Mouse (Mus musculus) gastrocnemius, postnatal 25 days (tissue): ENCODE measurements at regions not wholly inside any gene's neighbourhood (a gene's known extent, or its start where the extent isn't known, plus 50 kb on each side); places are given as distances from the start of the nearest gene placed in this dataset.

Experiments
- DNase-seq: peaks from one replicate; pipeline ENCODE4 v3.0.0; 2022

GRCm38 (mm10) chr16:24255037-24255436 is 138.3 kb upstream of the Lpp start:
- DNase-seq = no peak

DNA sequence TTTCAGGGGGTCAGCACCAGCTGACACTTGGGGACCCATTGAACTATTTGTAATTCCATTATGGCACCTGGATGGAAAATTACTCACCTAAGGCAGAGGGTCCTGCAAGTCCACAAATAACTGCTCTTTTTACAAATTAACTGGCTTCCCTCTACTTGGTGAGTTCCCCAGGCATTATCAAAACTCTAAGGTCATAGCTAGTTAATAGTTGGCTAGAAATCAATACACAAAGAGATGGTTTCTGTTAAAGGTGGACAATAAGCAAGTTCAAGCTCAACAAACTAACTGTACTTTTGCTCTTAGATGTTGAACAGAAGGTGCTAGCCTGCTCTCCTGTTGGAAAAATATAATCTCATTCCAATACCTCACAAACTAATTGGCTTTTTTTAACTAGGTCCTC is 138.7 kb upstream of the Lpp start:
- DNase-seq = no peak

DNA sequence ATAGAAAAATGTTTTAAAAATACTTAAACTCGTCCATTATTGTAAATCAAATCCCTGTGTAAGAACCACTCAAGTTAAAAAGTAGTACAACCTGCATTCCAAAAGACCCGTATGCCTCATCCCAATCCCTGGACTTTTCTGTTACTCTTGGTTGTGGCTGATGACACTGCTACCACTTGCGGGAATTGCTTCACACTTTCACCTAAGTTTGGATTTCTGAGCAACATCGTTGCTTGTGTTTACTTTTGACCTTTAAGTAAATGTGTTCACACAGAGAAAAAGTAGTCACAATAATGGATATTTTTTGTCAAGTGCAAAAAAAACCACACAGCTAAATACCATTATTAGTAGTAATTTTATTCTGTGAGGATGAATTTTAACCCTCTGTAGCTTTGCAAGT is 139.2 kb upstream of the Lpp start:
- DNase-seq = no peak

DNA sequence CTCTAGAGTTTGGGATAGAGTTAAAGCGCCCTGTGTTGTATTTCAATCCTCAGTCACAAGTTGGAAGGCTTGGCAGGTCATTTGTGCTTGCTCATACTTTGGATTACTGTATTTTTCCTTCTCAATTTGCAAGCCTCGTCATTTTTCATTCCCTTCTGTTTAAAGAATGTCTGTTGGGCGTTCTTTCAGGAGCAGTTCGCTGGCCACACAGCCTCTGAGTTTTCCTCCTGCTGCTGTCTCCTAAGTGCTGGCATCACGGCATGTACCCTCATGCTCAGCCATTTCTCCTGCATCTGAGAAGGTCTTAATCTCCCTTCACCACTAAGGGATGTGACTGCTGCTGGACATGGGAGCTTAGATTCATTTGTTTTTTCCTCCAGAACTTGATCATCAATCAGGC is 146.0 kb upstream of the Lpp start:
- DNase-seq = peak; percentile 54

GRCm38 (mm10) chr16:24238075-24238555 is 155.2 kb upstream of the Lpp start:
- peak; percentile 93 for DNase-seq

GRCm38 (mm10) chr16:24237425-24237824 is 155.9 kb upstream of the Lpp start:
- DNase-seq = no peak

DNA sequence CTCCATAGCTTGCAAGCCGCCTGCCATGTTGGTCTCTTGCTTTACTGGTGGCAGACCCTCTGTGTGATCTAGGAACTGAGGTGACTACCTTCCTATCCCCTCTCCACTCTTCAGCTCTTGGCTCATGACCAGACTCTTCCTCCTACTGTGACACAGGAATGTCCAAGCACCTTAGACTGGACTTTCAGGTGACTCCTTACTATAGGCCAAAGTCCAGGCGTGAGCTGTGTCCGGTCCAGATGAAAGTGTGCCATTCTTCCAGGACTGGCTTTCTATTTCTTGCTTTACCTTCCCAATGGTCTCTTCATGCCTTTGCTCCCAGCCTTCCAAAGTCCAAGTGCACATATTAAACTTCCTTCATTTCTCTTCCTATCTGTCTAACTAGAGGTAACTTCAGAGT is 156.3 kb upstream of the Lpp start:
- no peak for DNase-seq

DNA sequence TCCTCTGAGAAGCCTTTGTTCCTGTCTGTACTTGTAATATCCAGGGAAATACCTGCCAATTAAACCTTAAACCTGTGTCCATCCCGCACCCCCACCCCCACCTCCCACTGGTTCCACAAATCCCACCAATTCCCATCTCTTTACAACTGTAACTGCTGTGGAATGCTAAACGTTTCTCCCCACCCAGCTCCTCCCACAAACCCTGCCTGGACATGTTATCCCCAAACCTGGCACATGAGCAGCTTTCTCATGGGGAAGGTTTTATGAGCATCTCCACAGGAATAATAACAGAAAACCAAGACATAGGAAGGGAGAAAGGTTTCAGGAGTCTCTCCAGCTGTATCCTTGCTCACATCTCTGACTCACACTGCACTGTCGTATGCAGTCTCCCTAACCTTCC is 156.8 kb upstream of the Lpp start:
- no peak for DNase-seq

DNA sequence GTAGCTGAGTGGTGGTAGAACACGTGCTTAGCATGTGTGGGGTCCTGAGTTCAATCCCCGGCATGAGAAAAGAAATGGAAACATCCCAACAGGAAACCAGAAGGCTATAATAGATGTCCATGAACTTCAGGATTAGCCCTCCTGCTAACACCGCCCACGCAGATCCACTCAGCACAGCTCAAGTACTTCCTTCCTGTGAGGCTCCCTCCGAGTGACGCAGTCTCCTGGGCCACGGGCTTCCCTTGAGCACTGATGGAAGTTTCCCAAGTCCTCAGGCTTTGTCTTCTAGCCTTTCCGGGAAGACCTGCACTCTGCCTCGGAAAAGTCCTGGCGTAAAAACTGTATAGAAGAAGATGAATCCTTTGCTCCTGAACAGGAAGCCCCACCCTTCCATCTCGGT is 158.5 kb upstream of the Lpp start:
- DNase-seq = no peak

GRCm38 (mm10) chr16:24232001-24232530 is 161.2 kb upstream of the Lpp start:
- DNase-seq = no peak

DNA sequence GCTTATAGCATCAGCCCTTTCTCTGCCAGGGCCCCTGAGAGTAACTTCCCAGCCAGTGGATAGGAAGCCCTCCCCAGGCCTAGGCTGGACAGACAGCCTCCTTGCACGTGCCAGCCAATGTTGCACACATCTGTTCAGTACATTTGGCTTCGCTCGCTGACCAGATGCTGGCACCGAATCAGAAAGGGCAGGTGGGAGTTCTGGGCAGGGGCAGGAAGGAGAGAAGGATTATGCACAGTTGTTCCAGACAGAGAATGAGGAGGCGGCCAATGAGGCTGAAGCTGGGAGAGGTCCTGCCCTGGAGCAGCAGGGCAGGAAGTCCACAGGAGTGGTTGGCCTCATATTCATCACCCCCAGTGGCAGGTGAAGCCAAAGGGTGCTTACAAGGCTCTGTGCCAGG is 161.8 kb upstream of the Lpp start:
- DNase-seq = peak; percentile 48

DNA sequence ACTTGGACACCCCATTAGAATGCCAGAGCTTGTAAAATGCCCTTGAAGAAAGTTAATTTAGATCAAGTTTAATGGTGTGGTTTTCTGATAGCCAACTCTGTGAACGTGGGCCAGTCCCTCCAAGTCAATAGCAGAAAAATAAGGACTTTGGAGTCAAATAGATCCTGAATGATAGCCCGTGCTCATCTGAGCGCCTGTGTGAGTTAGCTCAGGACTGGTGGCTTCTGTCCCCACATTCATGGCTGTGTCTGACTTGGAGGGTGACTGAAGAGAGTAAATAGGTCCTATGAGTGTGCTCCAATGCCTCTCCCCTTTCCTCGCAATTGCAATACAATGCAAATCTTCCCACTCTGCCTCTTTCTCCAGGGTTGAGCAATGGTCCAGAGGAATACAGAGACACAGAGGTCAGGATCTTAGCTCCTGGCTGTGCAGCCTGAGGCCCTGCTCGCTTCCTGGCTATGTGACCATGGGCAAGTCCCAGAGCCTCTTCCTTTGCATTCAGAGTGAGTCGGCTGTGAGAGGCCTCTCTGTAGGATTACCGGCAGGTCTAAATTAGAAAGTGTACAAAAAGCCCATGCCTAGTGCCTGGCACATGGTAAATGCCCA is 164.2 kb upstream of the Lpp start:
- DNase-seq = no peak

GRCm38 (mm10) chr16:24225897-24226296 is 167.4 kb upstream of the Lpp start:
- DNase-seq = no peak

DNA sequence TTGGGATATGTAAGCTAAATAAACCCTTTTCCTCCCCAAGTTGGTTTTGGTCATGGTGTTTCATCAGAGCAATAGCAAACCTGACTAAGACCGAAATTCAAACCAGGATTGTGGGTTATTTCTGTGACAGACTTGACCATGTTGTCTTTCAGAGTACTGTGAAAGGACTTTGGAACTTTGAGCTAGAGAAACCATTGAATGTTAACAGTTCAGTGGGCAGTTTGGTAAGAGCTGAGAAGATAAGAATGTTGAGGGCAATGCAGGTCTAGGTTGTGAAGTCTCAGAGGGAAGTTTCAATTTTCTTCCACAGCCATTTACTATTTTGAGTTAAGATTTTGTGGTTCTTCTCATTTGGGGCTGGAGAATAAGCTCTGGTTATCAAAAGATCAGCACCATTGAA is 168.2 kb upstream of the Lpp start:
- no peak for DNase-seq

- DNase-seq = no peak
These were observed 169.4 kb upstream of the Lpp start for GRCm38 (mm10) chr16:24223901-24224300.

DNA sequence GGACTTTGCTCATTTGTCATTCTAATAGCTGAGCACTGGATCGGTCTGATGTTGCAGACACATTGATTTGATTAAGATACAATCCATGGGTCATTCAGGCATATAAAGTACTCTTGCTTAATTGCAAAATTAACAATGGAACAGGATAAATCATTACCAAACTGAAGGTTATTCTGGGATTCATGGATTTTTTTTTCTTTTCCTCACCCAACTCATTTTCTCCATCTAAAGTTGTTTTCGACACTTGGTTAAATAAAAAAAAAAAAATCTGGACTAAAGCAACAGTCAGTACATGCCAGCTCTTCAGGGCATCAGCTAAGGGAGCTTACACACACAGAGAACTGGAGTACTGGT is 169.8 kb upstream of the Lpp start:
- no peak for DNase-seq

GRCm38 (mm10) chr16:24222759-24223526 is 170.4 kb upstream of the Lpp start:
- no peak for DNase-seq

- no peak for DNase-seq
These were observed 171.3 kb upstream of the Lpp start for GRCm38 (mm10) chr16:24221992-24222391.

- no peak for DNase-seq
These were observed 172.7 kb upstream of the Lpp start for GRCm38 (mm10) chr16:24220613-24221012.

DNA sequence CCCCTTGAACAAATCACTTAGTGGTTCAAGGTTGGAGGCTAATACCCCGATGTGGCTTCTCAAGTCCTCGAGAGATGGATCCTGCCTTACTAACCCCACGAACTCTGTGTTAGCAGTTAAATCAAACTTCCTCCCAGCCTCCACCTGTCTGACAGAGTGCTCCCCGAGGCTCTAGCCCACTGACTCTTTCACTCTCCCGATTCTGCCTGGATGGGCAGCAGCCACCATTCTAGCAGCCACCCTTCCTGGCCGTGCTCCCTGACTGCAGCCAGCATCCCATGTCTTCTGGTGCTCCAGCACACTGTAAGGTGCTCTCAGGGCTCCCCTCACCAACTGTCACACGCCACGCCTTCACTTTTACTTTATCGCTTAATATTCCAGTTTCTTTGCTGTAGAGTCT is 173.6 kb upstream of the Lpp start:
- no peak for DNase-seq

GRCm38 (mm10) chr16:24218850-24219185 is 174.5 kb upstream of the Lpp start:
- no peak for DNase-seq

- no peak for DNase-seq
These were observed 175.0 kb upstream of the Lpp start for GRCm38 (mm10) chr16:24218162-24218849.

GRCm38 (mm10) chr16:24216828-24217227 is 176.5 kb upstream of the Lpp start:
- DNase-seq = no peak
